In the genomic region with DNA sequence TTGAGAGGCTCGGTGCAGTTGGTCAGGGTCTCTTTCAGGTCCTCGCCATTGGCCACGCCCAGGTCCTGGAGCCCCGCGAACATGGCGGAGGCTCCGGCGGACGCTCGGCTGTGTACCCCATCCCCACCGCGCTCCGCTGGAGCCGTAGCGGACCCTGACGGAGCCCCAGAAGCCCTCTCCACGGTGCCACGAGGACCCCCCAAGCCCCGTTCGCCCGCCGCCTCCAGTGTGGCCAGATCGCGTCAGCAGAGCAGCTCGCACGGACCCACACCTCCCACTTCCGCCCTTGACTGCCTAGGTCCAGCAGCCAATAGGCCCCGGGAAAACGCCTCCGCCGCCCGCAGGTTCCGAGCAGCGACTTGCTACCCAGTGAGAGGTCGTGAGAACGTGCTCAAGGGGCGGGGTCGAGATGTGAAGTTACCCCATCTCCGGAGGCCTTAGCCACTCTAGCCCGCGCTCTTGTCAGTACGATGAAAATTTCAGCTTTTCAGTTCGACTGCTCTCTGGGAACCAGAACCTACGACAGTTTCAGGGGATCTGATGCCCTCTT, we compare ENCODE assay signal across 8 mouse cellular contexts. TPM values are rescaled to one million over a fixed set of nuclear protein-coding genes. Genes with fewer than 3 reads are reported as not detected.
DNase-seq lines count a peak whose midpoint lies in the region; ATAC-seq and TF ChIP-seq lines count a peak whose summit lies in the region.

A gene (minus strand): TSS at position 369 of the 550 bp plus-strand sequence.

- peak within 1 kb of the TSS; percentile 71 for H3K27ac ChIP-seq in lung, embryonic 16.5 days (ENCODE audit: low read length)
- no peak within 1 kb of the TSS for H3K27ac ChIP-seq in thymus, adult 2 months (ENCODE audit: control insufficient read depth, insufficient read depth, low read length)

- peak within 1 kb of the TSS; percentile 91 for H3K4me3 ChIP-seq in lung, embryonic 16.5 days (ENCODE audit: low read length)
- H3K4me3 ChIP-seq in thymus, adult 2 months (ENCODE audit: control insufficient read depth, insufficient read depth, low read length), result peak within 1 kb of the TSS; percentile 89

- H3K27me3 ChIP-seq in lung, embryonic 16.5 days (ENCODE audit: control insufficient read depth, insufficient read depth, low read depth, low read length), result no peaks in the 10 kb centered on the region
- H3K27me3 ChIP-seq in thymus, adult 2 months (ENCODE audit: control insufficient read depth, insufficient read depth, low read length), result no peaks in the 10 kb centered on the region

- H3K4me1 ChIP-seq in lung, embryonic 16.5 days (replicated peaks; ENCODE audit: control insufficient read depth, insufficient read depth, low read length), result peaks cover 11% of the 10 kb centered on the region
- H3K4me1 ChIP-seq in thymus, adult 2 months (replicated peaks; ENCODE audit: control insufficient read depth, insufficient read depth, low read length), result peaks cover 11% of the 10 kb centered on the region

- H3K9me3 ChIP-seq in lung, embryonic 16.5 days (ENCODE audit: control insufficient read depth, low read length), result no peaks in the 10 kb centered on the region

- peak; percentile 91 for DNase-seq in MN1 (ENCODE audit: low spot score)
- DNase-seq in cerebellum, adult 9-10 months, result peak; percentile 87
- DNase-seq in layer of hippocampus, adult 9-10 months (ENCODE audit: low spot score), result peak; percentile 51
- DNase-seq in ovary, adult 18-20 months (ENCODE audit: low spot score), result peak; percentile 84
- peak; percentile 90 for DNase-seq in thymus, adult 2 months

- ATAC-seq in frontal cortex, adult (ENCODE audit: low TSS enrichment), result peak; percentile 91
- peak; percentile 92 to 93 for ATAC-seq in hematopoietic stem cell, adult 5-6 weeks (replicated peaks in 1 of 2; ENCODE audit: insufficient read depth in 1 of 2, low FRiP score in 2 of 2, low TSS enrichment in 1 of 2, low read depth in 1 of 2, poor library complexity in 2 of 2, severe bottlenecking in 2 of 2)
- peak; percentile 96 for ATAC-seq in lung, embryonic 16.5 days (ENCODE audit: low read depth)

- WGBS in lung, embryonic 16.5 days, result under 1% methylated on average over 44 of the region's 44 CpGs
- WGBS in thymus, adult 2 months, result under 1% methylated on average over 44 of the region's 44 CpGs

- H3K36me3 ChIP-seq in lung, embryonic 16.5 days (ENCODE audit: control insufficient read depth, insufficient read depth, low read length), result peaks cover 6% of the 10 kb centered on the region
- H3K36me3 ChIP-seq in thymus, adult 2 months (ENCODE audit: control insufficient read depth, insufficient read depth, low read length), result no peaks in the 10 kb centered on the region; the same call in 1 of the 2 replicates

- no peak for TF ChIP-seq CTCF in thymus, adult 2 months (IDR thresholded peaks at IDR 0.05; ENCODE audit: borderline replicate concordance, control insufficient read depth, extremely low read depth, insufficient read depth, low read length, poor library complexity)

- peak within 1 kb of the TSS; percentile 91 for H3K9ac ChIP-seq in lung, embryonic 16.5 days (ENCODE audit: low read length)

- TF ChIP-seq POLR2A in thymus, adult 2 months (IDR thresholded peaks at IDR 0.05; ENCODE audit: control insufficient read depth, extremely low read depth, insufficient read depth, low read length, poor library complexity), result peak; percentile 66; the same call in 1 of the 2 replicates

- H3K4me2 ChIP-seq in lung, embryonic 16.5 days (ENCODE audit: low read depth, low read length), result peak within 1 kb of the TSS; percentile 82

RNA-seq across cellular contexts. Expression of the gene that starts here (rescaled TPM):
- 40.1 and 53.5 TPM in 2 replicates for total RNA-seq in hematopoietic stem cell, adult 5-6 weeks (2017)
- polyA plus RNA-seq in lung, embryonic 16.5 days (2015; fragmentation: Nextera tagmentation; extraction: Ambion mirVana), result 112 and 113 TPM in 2 replicates
- 105 and 115 TPM in 2 replicates for polyA plus RNA-seq in thymus, adult 2 months (2012; rRNA removed)
